Mouse (Mus musculus) hematopoietic stem cell, adult 5-6 weeks (primary cell): ENCODE measurements around the gene Nudcd3. TPM values are rescaled to one million over a fixed set of nuclear protein-coding genes. Genes with fewer than 3 reads are reported as not detected.

Source experiments
- ATAC-seq, 2 experiments: fragments of 125-278 bp in 1 of 2; replicated peaks in 1 of 2; 2 replicates each; pipeline ENCODE4 v1.8.0; 2016 to 2017; ENCODE audit warnings: inconsistent platforms in 2 of 2, mild to moderate bottlenecking in 2 of 2, moderate number of reproducible peaks in 2 of 2, low read depth in 1 of 2, moderate TSS enrichment in 1 of 2; ENCODE audit not compliant: low FRiP score in 2 of 2, poor library complexity in 2 of 2, severe bottlenecking in 2 of 2, insufficient read depth in 1 of 2, low TSS enrichment in 1 of 2
- total RNA-seq: library from RNA; stranded (forward); fragments of 172-1452, 232-1000 nt; gene quantifications from 2 replicates; pipeline ENCODE4 v1.2.3, GENCODE M21; 2017

The Nudcd3 gene
- total RNA-seq, 1 experiment from 2014 or later: 37.8 TPM

DNA sequence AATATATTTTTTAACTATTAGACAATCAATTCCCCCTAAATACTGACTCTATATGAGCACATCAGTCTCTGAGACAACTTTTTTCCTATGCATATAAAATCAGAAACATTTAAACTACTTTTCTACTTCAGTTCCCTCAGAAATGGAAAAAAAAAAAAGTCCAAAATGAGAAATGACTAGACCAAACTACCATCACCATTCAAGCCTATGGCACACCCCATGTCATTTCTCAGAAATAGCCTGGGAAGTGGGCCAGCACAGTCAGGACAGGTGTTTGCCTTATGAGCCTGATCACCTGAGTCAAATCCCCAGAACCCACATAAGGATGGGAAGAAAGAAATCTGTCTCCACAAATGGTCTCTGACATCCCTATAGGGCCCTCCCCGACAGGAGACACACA lies 41.7 kb downstream of the Nudcd3 start:
- no peak for ATAC-seq

- ATAC-seq: no peak
Measured at GRCm38 (mm10) chr11:6157119-6157518, 43.1 kb downstream of the Nudcd3 start.

DNA sequence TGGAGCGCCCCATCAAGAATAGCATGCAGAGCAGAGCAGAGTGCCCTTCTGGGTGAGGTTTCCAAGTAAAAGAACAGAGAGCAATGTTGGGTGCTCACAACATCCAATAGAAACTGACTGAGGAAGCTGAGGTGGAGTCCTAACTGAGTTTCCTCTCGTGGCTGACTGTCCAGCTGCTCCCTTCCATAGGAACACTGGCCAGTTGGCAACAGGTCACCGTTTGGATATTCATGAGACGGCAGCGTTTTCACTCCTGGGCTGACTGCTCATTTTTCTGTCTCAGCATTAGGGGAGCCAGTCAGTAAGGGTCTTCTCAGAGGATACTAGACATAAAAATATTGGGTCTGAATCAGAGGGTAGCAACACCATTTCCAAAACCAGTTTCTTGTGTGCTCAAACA lies 43.6 kb downstream of the Nudcd3 start:
- no peak for ATAC-seq

DNA sequence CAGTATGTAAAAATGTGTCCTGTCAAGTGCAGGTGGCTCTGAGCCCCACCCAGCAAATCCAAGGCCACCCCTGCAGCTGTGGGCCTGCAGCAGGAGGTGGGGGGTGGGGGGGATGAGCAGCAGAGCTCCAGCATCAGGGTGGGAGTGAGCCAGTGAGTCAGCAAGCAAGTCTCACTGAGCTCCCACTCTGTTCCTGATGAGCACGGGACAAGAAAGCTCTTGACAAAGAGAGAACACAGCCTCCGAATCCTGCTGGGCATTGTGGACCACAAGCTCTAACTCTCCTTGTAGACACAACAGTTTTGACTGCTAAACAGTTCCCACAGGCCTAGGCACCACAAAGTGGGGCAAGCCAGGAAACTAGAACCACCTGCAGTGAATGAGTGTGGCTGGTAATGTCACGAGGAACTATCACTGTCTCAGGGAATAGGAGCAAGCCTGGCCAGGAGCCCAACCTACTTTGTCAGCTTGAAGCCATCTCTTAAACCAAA lies 46.0 kb downstream of the Nudcd3 start:
- ATAC-seq: 0 out of 4 replicates have a peak, but pooled peaks of 1 of the 2 experiments have one; percentile 36

- no peak for ATAC-seq
Measured at GRCm38 (mm10) chr11:6152864-6153263, 47.4 kb downstream of the Nudcd3 start.

DNA sequence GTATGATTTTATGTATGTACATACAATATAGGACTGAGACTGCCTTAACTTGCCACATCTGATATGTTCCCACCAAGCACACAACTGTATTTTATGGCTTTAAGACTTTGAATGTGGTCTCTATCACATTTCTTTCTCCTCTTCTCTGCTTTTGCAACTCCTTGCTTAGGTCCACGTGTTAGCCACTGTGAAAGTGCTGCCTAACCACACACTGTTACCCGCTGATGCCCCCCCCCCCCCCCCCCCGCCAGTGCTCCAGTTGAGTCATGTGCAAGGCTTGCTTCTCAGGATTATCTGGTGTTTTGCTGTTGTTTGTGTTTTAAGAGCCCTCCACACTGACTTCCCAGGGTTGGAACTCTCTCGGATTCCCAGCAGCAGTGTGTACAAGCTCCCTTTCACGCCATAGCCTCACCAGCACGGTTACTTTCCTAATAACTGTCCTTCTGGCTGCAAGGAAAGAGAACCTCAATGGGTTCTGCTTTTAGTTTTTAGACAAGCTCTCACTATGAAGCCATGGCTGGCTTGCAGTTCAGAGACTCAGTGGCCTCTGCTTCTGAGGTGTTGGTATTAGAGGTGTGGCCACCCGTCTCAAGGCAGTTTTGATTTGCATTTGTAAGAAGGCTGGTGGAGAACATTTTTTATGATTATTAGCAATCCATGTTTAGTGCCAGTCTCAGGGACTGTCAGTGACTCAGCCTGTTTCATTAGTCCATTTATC lies 61.8 kb downstream of the Nudcd3 start:
- ATAC-seq: no peak

GRCm38 (mm10) chr11:6132886-6133285 lies 67.3 kb downstream of the Nudcd3 start:
- no peak for ATAC-seq

- ATAC-seq: no peak
Measured at GRCm38 (mm10) chr11:6130578-6130977, 69.6 kb downstream of the Nudcd3 start.

- no peak for ATAC-seq
Measured at GRCm38 (mm10) chr11:6123605-6124120, 76.6 kb downstream of the Nudcd3 start.

DNA sequence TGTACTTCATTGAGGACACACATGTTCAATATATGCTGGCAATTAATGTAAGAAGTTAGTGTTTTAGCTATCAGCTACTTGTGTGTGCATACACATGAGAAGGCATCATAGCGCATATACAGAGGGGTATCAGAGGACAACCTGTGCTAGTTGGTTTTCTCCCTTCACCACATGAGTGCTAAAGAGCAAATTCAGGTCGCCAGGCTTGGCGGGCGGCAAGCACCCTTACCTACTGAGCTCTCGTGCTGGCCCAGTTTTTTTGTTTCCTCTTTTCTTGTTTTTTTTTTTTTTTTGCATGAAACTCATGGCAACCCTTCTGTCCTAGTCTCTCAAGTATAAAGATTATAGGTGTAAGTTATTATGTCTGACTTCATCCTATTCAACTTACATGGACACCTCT lies 77.6 kb downstream of the Nudcd3 start:
- no peak for ATAC-seq

DNA sequence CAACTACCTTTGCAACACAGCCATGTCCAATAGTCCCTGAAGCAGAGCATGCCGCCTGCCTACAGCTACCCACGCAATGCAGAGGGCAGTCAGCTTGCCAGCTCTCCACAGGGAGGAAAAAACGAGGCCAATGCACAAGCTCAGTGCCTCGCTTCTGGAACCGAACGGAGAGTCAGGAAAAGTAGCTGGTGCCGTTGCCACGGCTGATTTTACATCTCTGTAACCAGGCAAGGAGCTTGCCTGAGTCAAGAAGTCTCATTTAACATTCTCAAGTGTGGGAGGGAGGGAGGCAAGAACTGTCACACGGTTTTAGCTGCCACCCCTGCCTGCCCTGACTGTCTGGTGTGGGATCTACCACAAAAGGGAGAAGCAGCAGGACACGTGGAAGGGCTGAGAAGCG lies 79.6 kb downstream of the Nudcd3 start:
- no peak for ATAC-seq

GRCm38 (mm10) chr11:6120001-6120400 lies 80.2 kb downstream of the Nudcd3 start:
- ATAC-seq: no peak

- ATAC-seq: no peak
Measured at GRCm38 (mm10) chr11:6119312-6119711, 80.9 kb downstream of the Nudcd3 start.

- no peak for ATAC-seq
Measured at GRCm38 (mm10) chr11:6117956-6118355, 82.3 kb downstream of the Nudcd3 start.

DNA sequence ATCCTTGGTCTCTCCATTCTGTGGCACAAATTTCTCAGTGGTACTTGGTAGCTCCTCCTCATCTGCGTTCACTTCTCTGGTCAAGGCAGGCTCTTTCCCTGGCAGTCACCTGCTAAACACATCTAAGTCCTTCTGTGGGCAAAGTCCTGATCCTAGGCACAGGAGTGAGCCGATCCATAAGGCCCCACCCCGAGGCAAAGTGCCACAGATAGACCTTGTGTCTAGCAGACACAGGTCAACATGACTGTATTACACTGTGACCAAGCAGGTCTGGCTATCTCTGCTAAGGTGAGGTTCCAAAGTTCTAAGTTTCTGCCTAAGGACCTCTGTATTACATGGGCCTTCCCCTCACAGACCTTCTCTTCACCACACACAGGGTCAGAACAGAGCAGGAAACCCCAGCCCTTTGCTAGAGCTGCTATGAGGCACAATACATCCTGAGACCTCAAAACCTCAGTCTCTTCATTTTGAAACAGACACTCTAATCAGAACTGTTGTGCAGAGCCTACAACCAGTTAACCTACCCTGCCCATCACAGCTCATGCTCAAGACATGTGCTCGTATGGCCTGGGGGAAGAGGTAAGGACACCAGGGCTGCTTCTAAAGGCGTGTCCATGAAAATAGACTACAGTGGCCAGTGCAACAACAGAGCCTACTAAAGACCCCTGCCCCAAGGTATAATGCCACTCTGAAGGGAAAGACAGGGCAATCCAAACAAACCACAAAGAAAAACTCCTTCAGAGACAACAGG lies 88.3 kb downstream of the Nudcd3 start:
- no peak for ATAC-seq

DNA sequence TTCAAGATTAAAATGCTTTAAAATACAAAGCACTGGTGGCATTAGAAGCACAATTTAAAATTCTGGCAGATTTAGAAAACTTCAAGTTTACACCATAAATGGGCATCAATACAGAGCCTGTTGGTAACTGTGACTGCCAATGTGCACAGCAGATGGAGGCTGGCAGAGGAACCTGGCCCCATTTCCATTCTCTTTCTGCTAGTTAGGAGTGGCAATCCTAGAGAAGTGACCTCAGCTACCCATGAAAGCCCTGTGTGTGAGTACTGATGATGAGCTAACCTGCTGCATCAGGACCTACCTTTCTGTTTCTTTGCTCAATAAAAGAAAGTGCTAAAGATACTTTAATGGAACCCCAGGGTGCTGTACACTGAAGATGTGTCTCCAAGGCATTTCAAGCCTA lies 90.2 kb downstream of the Nudcd3 start:
- no peak for ATAC-seq

- no peak for ATAC-seq
Measured at GRCm38 (mm10) chr11:6108296-6108695, 91.9 kb downstream of the Nudcd3 start.

- no peak for ATAC-seq
Measured at GRCm38 (mm10) chr11:6107722-6108121, 92.5 kb downstream of the Nudcd3 start.
